Mouse (Mus musculus): ENCODE results near the gene Errfi1.
A peak's percentile ranks its signal among the peaks of the same experiment; 100 is the strongest.

Errfi1 gene

GRCm38 (mm10) chr4:150853680-150854461, at the start of gene Errfi1:
Gene Errfi1, plus strand, starts transcription at chr4:150853919.
- peak; percentile 37 to 62 for DNase-seq (ENCODE audit: inconsistent age in 2 of 2, low spot score in 1 of 2)

GRCm38 (mm10) chr4:150804204-150804603, 49.5 kb upstream of the Errfi1 start:
- DNase-seq (ENCODE audit: inconsistent age in 2 of 2, low spot score in 1 of 2) = no peak

GRCm38 (mm10) chr4:150807727-150808470, 45.8 kb upstream of the Errfi1 start:
- peak in 1 of 2 experiments; percentile 46 for DNase-seq (ENCODE audit: inconsistent age in 2 of 2, low spot score in 1 of 2)

- peak; percentile 36 to 74 for DNase-seq (ENCODE audit: inconsistent age in 2 of 2, low spot score in 1 of 2)
Observed at GRCm38 (mm10) chr4:150808471-150808847, 45.3 kb upstream of the Errfi1 start.

- DNase-seq (ENCODE audit: inconsistent age in 2 of 2, low spot score in 1 of 2) = peak in 1 of 2 experiments; percentile 18
Observed at GRCm38 (mm10) chr4:150809323-150809722, 44.4 kb upstream of the Errfi1 start.

- peak in 1 of 2 experiments; percentile 57 for DNase-seq (ENCODE audit: inconsistent age in 2 of 2, low spot score in 1 of 2)
Observed at GRCm38 (mm10) chr4:150815144-150815543, 38.6 kb upstream of the Errfi1 start.

- DNase-seq (ENCODE audit: inconsistent age in 2 of 2, low spot score in 1 of 2) = no peak
Observed at GRCm38 (mm10) chr4:150816414-150816951, 37.2 kb upstream of the Errfi1 start.

DNA sequence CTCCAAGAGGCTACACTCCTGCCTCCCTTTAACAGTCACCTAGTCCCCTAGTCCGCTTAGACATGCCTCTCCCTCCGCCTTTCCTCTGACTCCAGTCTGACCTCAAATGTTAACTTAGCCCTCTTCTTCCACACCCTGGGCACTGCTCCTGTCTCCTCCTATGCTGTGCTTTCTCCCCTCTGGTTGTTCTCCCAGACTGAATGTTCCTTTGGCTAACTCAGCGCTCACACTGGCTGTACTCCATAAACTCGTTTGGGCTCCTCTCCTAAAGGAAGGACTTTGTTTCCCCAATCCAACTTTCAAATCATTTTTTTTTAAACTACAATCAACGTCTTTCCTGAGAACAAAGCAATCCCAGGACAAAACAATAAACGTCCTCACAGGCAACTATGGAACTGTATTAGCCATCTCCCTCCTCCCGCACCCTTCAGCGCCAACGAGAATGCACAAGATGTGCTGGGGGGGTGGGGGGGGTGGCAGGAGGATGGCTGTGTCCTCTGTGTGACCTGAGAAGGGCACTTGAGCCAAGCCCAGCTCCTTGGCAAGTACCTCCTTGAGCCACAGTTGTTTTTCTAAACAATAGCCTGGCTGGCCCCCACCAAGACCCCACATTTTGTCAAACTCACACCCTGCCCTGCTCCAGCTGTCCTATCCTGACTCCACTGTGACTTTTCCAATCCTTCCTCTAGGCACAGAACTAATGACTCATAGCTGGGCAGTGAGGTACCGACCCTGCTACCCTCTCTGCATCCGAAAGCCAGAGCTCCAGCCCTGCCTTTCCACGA, 34.4 kb upstream of the Errfi1 start:
- DNase-seq (ENCODE audit: inconsistent age in 2 of 2, low spot score in 1 of 2) = peak; percentile 44 to 52

DNA sequence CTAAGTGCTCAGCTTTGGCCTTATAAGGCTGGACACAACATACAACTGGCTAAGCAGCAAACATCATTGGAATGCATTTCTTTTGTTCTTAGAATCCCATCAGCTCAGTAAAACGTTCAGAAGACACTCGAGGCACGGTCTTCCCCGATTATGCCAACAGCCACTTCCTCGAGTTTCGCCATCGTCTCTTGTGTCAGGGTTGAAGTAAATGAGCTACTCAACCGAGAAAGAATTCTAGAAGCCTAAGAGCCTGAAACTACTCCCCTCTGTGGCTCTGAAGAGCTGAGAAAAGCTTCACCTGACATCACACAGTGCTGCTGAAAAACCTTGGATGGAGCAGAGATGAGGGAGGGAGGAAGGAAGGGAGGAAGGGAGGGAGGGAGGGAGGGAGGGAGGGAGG, 32.3 kb upstream of the Errfi1 start:
- no peak for DNase-seq (ENCODE audit: inconsistent age in 2 of 2, low spot score in 1 of 2)

GRCm38 (mm10) chr4:150822624-150823023, 31.1 kb upstream of the Errfi1 start:
- DNase-seq (ENCODE audit: inconsistent age in 2 of 2, low spot score in 1 of 2) = no peak

- no peak for DNase-seq (ENCODE audit: inconsistent age in 2 of 2, low spot score in 1 of 2)
Observed at GRCm38 (mm10) chr4:150823614-150824480, 29.9 kb upstream of the Errfi1 start.

DNA sequence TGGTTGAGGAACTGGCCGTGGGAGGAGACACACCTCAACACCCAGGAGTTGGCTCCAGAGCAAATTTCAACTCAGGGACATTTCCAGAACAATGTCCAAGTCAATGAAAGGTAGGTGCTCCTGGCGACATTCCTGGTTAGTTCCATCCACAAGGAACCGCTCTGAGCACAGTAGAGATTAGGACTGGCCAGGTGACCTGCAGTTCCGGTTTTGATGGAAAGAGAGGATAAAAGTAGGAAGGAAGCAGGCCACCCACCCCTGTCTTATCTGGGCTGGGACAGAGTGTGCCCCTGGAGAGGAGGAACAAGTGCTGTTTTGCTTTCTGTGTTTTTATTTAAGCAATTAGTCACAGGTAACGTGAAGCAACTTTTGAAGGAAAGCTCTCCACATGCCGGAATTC, 28.8 kb upstream of the Errfi1 start:
- no peak for DNase-seq (ENCODE audit: inconsistent age in 2 of 2, low spot score in 1 of 2)

GRCm38 (mm10) chr4:150825531-150825930, 28.2 kb upstream of the Errfi1 start:
- peak in 1 of 2 experiments; percentile 33 for DNase-seq (ENCODE audit: inconsistent age in 2 of 2, low spot score in 1 of 2)

- no peak for DNase-seq (ENCODE audit: inconsistent age in 2 of 2, low spot score in 1 of 2)
Observed at GRCm38 (mm10) chr4:150831321-150831720, 22.4 kb upstream of the Errfi1 start.

DNA sequence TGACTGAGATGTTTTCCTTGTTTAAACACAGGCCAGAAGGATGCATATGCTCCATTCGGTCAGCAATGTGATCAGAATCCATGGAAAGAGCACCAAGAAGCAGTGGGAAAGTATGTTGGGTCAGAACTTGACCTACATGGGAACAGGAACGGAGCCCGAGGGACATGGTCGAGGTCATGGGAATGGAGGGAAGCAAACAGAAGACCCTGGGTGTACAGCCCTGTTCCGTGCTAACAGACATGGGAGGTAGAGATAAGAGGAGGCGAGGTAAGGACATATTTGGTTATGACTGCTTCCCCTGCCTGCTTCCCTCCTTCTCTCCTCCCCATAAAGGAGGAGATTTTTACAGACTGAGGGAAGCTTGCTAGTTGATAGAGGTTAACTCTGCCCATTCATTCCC, 21.8 kb upstream of the Errfi1 start:
- peak in 1 of 2 experiments; percentile 24 for DNase-seq (ENCODE audit: inconsistent age in 2 of 2, low spot score in 1 of 2)

DNA sequence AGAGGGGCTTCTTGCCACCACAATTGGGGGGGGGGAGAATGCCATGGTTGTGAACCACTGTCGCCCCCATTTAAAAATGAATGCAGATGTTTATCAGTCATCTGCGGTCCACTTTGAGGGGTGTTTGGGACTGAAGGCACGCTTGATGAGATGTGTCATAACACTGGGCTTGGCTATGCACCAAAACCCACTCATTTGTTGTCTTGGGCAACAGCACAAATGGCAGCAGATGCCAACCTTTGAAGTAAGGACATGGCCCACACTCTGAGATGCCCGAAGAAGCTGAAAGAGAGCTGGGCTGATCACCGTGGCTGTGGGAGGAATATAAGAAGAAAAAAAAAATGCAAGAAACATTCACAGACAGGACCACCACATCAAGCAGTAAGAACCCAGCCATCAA, 18.6 kb upstream of the Errfi1 start:
- DNase-seq (ENCODE audit: inconsistent age in 2 of 2, low spot score in 1 of 2) = no peak

DNA sequence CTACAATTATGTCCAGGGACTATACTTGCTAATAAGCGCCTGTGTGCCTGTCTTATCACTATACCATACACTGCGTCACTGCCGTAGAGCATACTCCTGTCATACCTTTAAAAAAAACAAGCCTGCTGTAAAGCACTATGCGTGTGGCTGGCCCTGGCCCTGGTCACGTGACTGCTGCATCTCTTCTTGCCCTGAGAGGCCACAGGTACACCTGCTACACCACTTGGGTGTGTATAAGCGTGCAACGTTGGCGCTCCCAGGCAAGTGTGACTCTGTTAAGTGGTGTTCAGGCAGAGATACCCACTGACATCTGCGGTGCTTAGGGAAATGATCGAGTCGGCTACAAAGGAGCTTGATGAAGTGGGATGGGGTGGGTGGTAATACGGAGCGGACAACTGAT, 17.5 kb upstream of the Errfi1 start:
- no peak for DNase-seq (ENCODE audit: inconsistent age in 2 of 2, low spot score in 1 of 2)

- DNase-seq (ENCODE audit: inconsistent age in 2 of 2, low spot score in 1 of 2) = no peak
Observed at GRCm38 (mm10) chr4:150836961-150837360, 16.8 kb upstream of the Errfi1 start.

- DNase-seq (ENCODE audit: inconsistent age in 2 of 2, low spot score in 1 of 2) = peak; percentile 73 to 92
Observed at GRCm38 (mm10) chr4:150837458-150837857, 16.3 kb upstream of the Errfi1 start.

DNA sequence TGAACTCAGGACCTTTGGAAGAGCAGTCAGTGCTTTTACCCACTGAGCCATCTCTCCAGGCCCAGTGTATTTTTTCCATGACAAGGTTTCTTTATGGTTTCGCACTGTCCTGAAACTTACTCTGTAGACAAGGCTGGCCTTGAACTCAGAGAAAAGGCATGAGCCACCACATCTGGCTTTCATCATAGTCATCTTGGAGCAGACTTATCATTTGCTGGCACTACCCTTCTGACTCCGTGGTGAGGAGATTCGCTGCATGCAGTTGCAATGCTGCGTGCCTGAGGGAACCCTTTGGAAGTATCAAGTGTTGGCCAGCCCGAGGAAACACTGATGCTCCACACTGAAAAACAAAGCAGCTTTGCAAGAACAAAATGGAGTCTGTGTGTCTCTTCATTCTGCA, 11.7 kb upstream of the Errfi1 start:
- DNase-seq (ENCODE audit: inconsistent age in 2 of 2, low spot score in 1 of 2) = peak in 1 of 2 experiments; percentile 53

Data from adrenal gland, adult (tissue).